Mouse (Mus musculus): ENCODE results near the gene Bscl2.

- no peak for TF ChIP-seq POLR2A (IDR thresholded peaks at IDR 0.05; ENCODE audit: insufficient read depth, low read depth, low read length)
- TF ChIP-seq CTCF (IDR thresholded peaks at IDR 0.05; ENCODE audit: insufficient read depth, low read depth, low read length): no peak
These were observed 38.3 kb upstream of the Bscl2 start for GRCm38 (mm10) chr19:8798947-8799315.
